Mouse (Mus musculus): ENCODE measurements around the gene Arl8b. TPM values are rescaled to one million over a fixed set of nuclear protein-coding genes. Genes with fewer than 3 reads are reported as not detected.

The Arl8b gene
- total and polyA plus RNA-seq, 2 experiments from 2014 or later = 42.7 to 54.7 TPM

- Histone ChIP-seq H3K9ac (replicated peaks; ENCODE audit: low read depth, low read length) (no peak overlapping the region), H3K4me2 (ENCODE audit: low read depth, low read length) (no peak overlapping the region), H3K4me1 (ENCODE audit: control insufficient read depth, insufficient read depth) (no peaks in the 10 kb centered on the region), H3K9me3 (replicated peaks; ENCODE audit: control insufficient read depth, low read length) (no peaks in the 10 kb centered on the region), H3K36me3 (replicated peaks; ENCODE audit: control insufficient read depth, insufficient read depth, low read length) (no peaks in the 10 kb centered on the region), H3K27me3 (ENCODE audit: control insufficient read depth, insufficient read depth, low read length) (no peaks in the 10 kb centered on the region), H3K4me3 (ENCODE audit: low read depth, low read length) (no peak overlapping the region), H3K27ac (ENCODE audit: low read depth) (no peak overlapping the region)
- ATAC-seq (ENCODE audit: insufficient read depth, low read depth) = no peak
- TF ChIP-seq EP300 (IDR thresholded peaks at IDR 0.05; ENCODE audit: low read depth) = no peak
- TF ChIP-seq CTCF (IDR thresholded peaks at IDR 0.05; ENCODE audit: low read depth) = no peak
- WGBS = 59% methylated on average over 5 of the region's 5 CpGs
- no peak for DNase-seq (ENCODE audit: low spot score)
Observed at GRCm38 (mm10) chr6:108778399-108778798, 4.5 kb upstream of the Arl8b start.

- WGBS = 44% methylated on average over 6 of the region's 6 CpGs
- DNase-seq (ENCODE audit: low spot score) = no peak
Observed at GRCm38 (mm10) chr6:108781865-108782264, 1.0 kb upstream of the Arl8b start.

GRCm38 (mm10) chr6:108783184-108783881 is 434 bp downstream of the Arl8b start:
- Histone ChIP-seq H3K27ac (ENCODE audit: low read depth) (peak overlapping the region; percentile 85), H3K4me1 (ENCODE audit: control insufficient read depth, insufficient read depth) (peaks cover 20% of the 10 kb centered on the region), H3K36me3 (replicated peaks; ENCODE audit: control insufficient read depth, insufficient read depth, low read length) (no peaks in the 10 kb centered on the region), H3K4me3 (ENCODE audit: low read depth, low read length) (peak overlapping the region; percentile 82), H3K9me3 (replicated peaks; ENCODE audit: control insufficient read depth, low read length) (no peaks in the 10 kb centered on the region), H3K4me2 (ENCODE audit: low read depth, low read length) (peak overlapping the region; percentile 86), H3K9ac (replicated peaks; ENCODE audit: low read depth, low read length) (peak overlapping the region; percentile 90), H3K27me3 (ENCODE audit: control insufficient read depth, insufficient read depth, low read length) (no peaks in the 10 kb centered on the region)
- under 1% methylated on average over 57 of the region's 57 CpGs for WGBS
- TF ChIP-seq EP300 (IDR thresholded peaks at IDR 0.05; ENCODE audit: low read depth) (no peak), CTCF (IDR thresholded peaks at IDR 0.05; ENCODE audit: low read depth) (no peak; the same call in 1 of the 2 replicates)
- ATAC-seq (ENCODE audit: insufficient read depth, low read depth) (peak; percentile 40), DNase-seq (ENCODE audit: low spot score) (peak; percentile 24)

More at GRCm38 (mm10) chr6:108781865-108782264, 1.0 kb upstream of the Arl8b start:
- ATAC-seq (ENCODE audit: insufficient read depth, low read depth) = no peak
- no peaks in the 10 kb centered on the region for H3K9me3 ChIP-seq (replicated peaks; ENCODE audit: control insufficient read depth, low read length)
- no peak overlapping the region for H3K27ac ChIP-seq (ENCODE audit: low read depth)
- TF ChIP-seq CTCF (IDR thresholded peaks at IDR 0.05; ENCODE audit: low read depth) (no peak), EP300 (IDR thresholded peaks at IDR 0.05; ENCODE audit: low read depth) (no peak)
- H3K4me3 ChIP-seq (ENCODE audit: low read depth, low read length) = no peak overlapping the region
- H3K9ac ChIP-seq (replicated peaks; ENCODE audit: low read depth, low read length) = no peak overlapping the region
- H3K4me1 ChIP-seq (ENCODE audit: control insufficient read depth, insufficient read depth) = peaks cover 20% of the 10 kb centered on the region
- no peaks in the 10 kb centered on the region for H3K36me3 ChIP-seq (replicated peaks; ENCODE audit: control insufficient read depth, insufficient read depth, low read length)
- H3K27me3 ChIP-seq (ENCODE audit: control insufficient read depth, insufficient read depth, low read length) = no peaks in the 10 kb centered on the region
- no peak overlapping the region for H3K4me2 ChIP-seq (ENCODE audit: low read depth, low read length)

GRCm38 (mm10) chr6:108784056-108784455 is 1.2 kb downstream of the Arl8b start:
- 22% methylated on average over 11 of the region's 11 CpGs for WGBS
- no peak for DNase-seq (ENCODE audit: low spot score)

GRCm38 (mm10) chr6:108784796-108785195 is 1.9 kb downstream of the Arl8b start:
- H3K9ac ChIP-seq (replicated peaks; ENCODE audit: low read depth, low read length) = peak overlapping the region; percentile 90; the same call in 1 of the 2 replicates
- ATAC-seq (ENCODE audit: insufficient read depth, low read depth) = no peak
- H3K4me1 ChIP-seq (ENCODE audit: control insufficient read depth, insufficient read depth) = peaks cover 20% of the 10 kb centered on the region
- no peaks in the 10 kb centered on the region for H3K36me3 ChIP-seq (replicated peaks; ENCODE audit: control insufficient read depth, insufficient read depth, low read length)
- no peaks in the 10 kb centered on the region for H3K27me3 ChIP-seq (ENCODE audit: control insufficient read depth, insufficient read depth, low read length)
- peak overlapping the region; percentile 82; the same call in 1 of the 2 replicates for H3K4me3 ChIP-seq (ENCODE audit: low read depth, low read length)
- 28% methylated on average over 5 of the region's 5 CpGs for WGBS
- peak; percentile 8 for DNase-seq (ENCODE audit: low spot score)
- peak overlapping the region; percentile 86 for H3K4me2 ChIP-seq (ENCODE audit: low read depth, low read length)
- H3K27ac ChIP-seq (ENCODE audit: low read depth) = no peak overlapping the region
- H3K9me3 ChIP-seq (replicated peaks; ENCODE audit: control insufficient read depth, low read length) = no peaks in the 10 kb centered on the region
- no peak for TF ChIP-seq CTCF (IDR thresholded peaks at IDR 0.05; ENCODE audit: low read depth)
- no peak for TF ChIP-seq EP300 (IDR thresholded peaks at IDR 0.05; ENCODE audit: low read depth)

More at GRCm38 (mm10) chr6:108784056-108784455, 1.2 kb downstream of the Arl8b start:
- Histone ChIP-seq H3K4me2 (ENCODE audit: low read depth, low read length) (peak overlapping the region; percentile 86), H3K4me1 (ENCODE audit: control insufficient read depth, insufficient read depth) (peaks cover 20% of the 10 kb centered on the region), H3K9me3 (replicated peaks; ENCODE audit: control insufficient read depth, low read length) (no peaks in the 10 kb centered on the region), H3K27ac (ENCODE audit: low read depth) (peak overlapping the region; percentile 85), H3K36me3 (replicated peaks; ENCODE audit: control insufficient read depth, insufficient read depth, low read length) (no peaks in the 10 kb centered on the region), H3K9ac (replicated peaks; ENCODE audit: low read depth, low read length) (peak overlapping the region; percentile 90), H3K27me3 (ENCODE audit: control insufficient read depth, insufficient read depth, low read length) (no peaks in the 10 kb centered on the region), H3K4me3 (ENCODE audit: low read depth, low read length) (peak overlapping the region; percentile 82)
- ATAC-seq (ENCODE audit: insufficient read depth, low read depth) = no peak
- TF ChIP-seq EP300 (IDR thresholded peaks at IDR 0.05; ENCODE audit: low read depth) = no peak
- TF ChIP-seq CTCF (IDR thresholded peaks at IDR 0.05; ENCODE audit: low read depth) = no peak

Measured in heart, postnatal 0 days (tissue).